Mouse (Mus musculus) cerebellum, adult 2 months (tissue): ENCODE measurements around the gene Pbx2.

Experiments used
- CTCF ChIP-seq: fragments of 200-500 bp; IDR thresholded peaks from 2 replicates; pipeline ENCODE4 v1.5.1; 2011; ENCODE audit warnings: low read depth, mild to moderate bottlenecking, control low read depth, low read length, moderate library complexity, borderline replicate concordance; ENCODE audit not compliant: insufficient read depth
- POLR2A ChIP-seq: fragments of 200-500 bp; IDR thresholded peaks from 2 replicates; pipeline ENCODE4 v1.6.1; 2011; ENCODE audit warnings: low read length, control low read depth, borderline replicate concordance; ENCODE audit not compliant: insufficient read depth

DNA sequence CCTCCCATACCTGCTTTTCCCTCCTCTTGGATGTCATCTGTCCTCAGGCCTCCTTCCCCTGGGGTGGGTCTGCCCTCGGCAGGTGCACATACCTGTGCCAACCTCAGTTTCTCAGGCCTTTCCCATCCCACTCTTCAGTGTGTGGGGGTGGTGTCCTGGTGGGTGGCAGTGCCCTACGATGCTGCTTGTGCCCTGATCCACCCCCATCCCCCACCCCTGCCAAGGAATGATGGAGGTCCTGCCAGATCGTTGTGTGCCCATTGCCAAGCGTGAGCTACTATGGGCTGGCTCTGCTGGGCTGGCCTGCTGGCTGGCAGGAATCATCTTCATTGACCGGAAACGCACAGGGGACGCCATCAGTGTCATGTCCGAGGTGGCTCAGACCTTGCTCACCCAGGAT is 20.0 kb downstream of the Pbx2 start:
- TF ChIP-seq CTCF (no peak), POLR2A (no peak)
